Mouse (Mus musculus): Measurements from ENCODE around the gene St3gal4. TPM values are rescaled to one million over a fixed set of nuclear protein-coding genes. Genes with fewer than 3 reads are reported as not detected.
"Not testable (repeated sequence)": the region's sequence is repeated elsewhere in the genome, so short reads cannot be mapped to it uniquely, and the experiment has no call there.

St3gal4 gene
- polyA plus RNA-seq, 1 experiment from 2014 or later = 20.0 TPM

DNA sequence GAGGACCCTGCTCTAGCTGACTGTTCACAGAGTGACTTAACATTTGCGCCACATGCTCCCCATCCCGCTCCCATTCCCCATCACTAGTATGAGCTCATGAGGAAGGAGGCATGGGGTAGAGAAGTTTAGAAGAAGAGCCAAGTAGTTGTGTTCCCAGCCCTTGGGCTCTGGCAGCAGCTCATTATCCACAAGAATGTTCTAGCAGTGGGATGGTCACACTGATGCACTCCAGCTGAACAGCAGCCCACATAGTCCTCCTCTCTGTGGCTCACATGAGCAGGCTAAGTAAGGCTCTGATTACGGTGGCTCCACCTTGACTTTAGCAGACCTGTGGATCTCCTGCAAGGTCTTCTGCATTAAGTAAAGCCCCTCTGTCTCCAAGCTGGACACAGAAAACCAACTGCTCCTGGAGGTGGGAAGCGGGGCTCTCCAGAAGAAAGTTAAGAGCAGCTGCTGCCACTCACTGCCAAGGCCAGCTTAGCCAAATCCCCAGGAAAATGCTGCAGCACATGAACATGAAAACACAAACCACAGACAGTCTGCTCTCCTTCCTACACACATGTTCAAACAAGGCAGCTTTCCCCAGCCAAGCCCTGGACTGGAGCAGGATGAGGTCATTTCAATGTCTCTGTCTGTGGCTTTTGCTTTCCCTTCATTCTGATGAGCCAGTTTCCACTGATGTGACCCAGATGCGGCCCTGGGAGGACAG lies 37.1 kb upstream of the St3gal4 start:
- Histone ChIP-seq H3K9ac (replicated peaks; ENCODE audit: low read length) (no peak overlapping the region), H3K4me1 (ENCODE audit: insufficient read depth, low read length) (peaks cover 4% of the 10 kb centered on the region; the same call in 1 of the 2 replicates), H3K27me3 (ENCODE audit: insufficient read depth, low read length) (no peaks in the 10 kb centered on the region), H3K4me3 (ENCODE audit: low read length) (no peak overlapping the region), H3K4me2 (replicated peaks; ENCODE audit: low read depth, low read length) (no peak overlapping the region), H3K36me3 (ENCODE audit: insufficient read depth, low read length) (no peaks in the 10 kb centered on the region), H3K9me3 (ENCODE audit: low read length) (no peaks in the 10 kb centered on the region), H3K27ac (ENCODE audit: low read length) (no peak overlapping the region)
- peak; percentile 29; the same call in 1 of the 2 replicates for ATAC-seq (ENCODE audit: low FRiP score, low TSS enrichment)
- WGBS = 87% methylated on average over 5 of the region's 5 CpGs

DNA sequence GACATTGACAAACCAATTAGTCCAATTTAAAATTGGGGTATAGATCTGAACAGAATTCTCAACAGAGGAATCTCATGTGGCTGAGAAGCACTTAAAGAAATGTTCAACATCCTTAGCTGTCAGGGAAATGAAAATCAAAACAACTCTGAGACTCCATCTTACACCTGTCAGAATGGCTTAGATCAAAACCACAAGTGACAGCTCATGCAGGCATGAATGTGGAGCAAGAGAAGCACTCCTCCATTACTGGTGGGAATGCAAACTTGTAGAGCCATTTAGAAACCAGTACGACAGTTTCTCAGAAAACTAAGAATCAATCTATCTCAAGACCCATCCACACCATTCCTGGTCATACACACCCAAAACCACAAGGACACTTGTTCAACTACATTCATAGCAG lies 33.9 kb upstream of the St3gal4 start:
- Histone ChIP-seq H3K9me3 (ENCODE audit: low read length) (no peaks in the 10 kb centered on the region), H3K4me3 (ENCODE audit: low read length) (no peak overlapping the region), H3K4me2 (replicated peaks; ENCODE audit: low read depth, low read length) (no peak overlapping the region), H3K4me1 (ENCODE audit: insufficient read depth, low read length) (peaks cover 3% of the 10 kb centered on the region; the same call in 1 of the 2 replicates), H3K27ac (ENCODE audit: low read length) (no peak overlapping the region), H3K27me3 (ENCODE audit: insufficient read depth, low read length) (no peaks in the 10 kb centered on the region), H3K9ac (replicated peaks; ENCODE audit: low read length) (no peak overlapping the region), H3K36me3 (ENCODE audit: insufficient read depth, low read length) (no peaks in the 10 kb centered on the region)
- no peak for ATAC-seq (ENCODE audit: low FRiP score, low TSS enrichment)
- WGBS = 100% methylated on average over 1 of the region's 1 CpGs

DNA sequence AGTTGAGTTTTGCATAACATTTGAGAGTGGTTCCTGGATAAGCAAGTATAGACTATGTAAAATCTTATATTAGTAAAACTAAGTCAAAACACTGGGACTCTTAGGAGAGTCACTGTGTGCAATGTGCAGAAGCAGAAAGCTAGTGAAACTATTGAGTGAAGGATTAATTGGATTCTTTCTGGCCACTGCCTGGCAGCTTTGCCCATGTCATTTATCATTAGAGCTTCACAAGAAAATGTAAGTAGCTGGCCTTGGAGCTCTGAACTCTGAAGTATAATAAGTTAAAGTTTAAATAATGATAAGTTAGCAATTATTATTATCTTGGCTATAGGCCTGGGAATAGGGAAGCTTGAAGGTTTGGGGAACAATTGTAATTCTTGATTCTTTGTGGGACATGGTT lies 29.8 kb upstream of the St3gal4 start:
- not testable (repeated sequence) for ATAC-seq (ENCODE audit: low FRiP score, low TSS enrichment); H3K27ac ChIP-seq (ENCODE audit: low read length); H3K4me1 ChIP-seq (ENCODE audit: insufficient read depth, low read length); H3K9ac ChIP-seq (replicated peaks; ENCODE audit: low read length); H3K27me3 ChIP-seq (ENCODE audit: insufficient read depth, low read length); H3K4me3 ChIP-seq (ENCODE audit: low read length); H3K4me2 ChIP-seq (replicated peaks; ENCODE audit: low read depth, low read length); H3K9me3 ChIP-seq (ENCODE audit: low read length); H3K36me3 ChIP-seq (ENCODE audit: insufficient read depth, low read length)

DNA sequence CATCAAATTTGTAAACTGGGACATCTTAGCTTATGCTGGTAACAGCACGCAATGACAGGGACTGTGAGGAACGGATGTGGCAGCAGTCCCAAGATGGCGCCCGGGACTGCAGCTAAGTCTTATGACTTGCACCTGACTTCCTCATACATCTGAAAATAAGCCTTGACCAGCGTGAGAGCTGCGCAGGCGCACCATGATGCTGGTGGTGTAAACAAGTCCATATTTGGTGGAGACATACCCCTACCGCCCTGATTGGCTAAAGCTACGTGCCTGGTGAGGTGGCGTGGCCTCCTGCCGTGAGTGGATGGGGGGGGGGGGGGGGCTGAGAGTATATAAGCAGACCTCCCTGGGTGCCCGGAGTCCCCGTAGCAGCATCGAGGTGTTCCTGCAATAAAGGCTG lies 28.2 kb upstream of the St3gal4 start:
- ATAC-seq (ENCODE audit: low FRiP score, low TSS enrichment); H3K9ac ChIP-seq (replicated peaks; ENCODE audit: low read length); H3K9me3 ChIP-seq (ENCODE audit: low read length): not testable (repeated sequence)

DNA sequence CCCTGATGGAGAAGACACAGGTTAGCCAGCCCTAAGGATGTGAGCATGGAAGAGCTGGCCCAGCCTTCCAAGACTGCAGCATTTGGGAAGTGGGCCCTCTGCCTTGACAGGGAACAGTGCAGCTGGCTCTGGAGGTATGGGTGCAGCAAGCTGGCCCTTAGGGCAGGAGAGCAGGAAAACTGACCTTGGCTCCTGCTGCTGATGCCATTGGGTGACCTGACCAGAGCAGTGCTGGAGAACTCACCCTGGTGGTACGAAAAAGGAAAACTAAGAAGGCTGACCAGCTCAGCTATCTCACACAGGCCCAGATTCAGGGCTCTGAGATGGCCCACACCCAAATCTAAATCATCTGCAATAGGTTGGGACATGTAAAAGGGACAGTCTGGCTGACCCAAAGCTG lies 26.8 kb upstream of the St3gal4 start:
- ATAC-seq (ENCODE audit: low FRiP score, low TSS enrichment) = no peak; the same call in 1 of the 2 replicates
- H3K27me3 ChIP-seq (ENCODE audit: insufficient read depth, low read length) = no peaks in the 10 kb centered on the region

More for the DNA sequence above, 28.2 kb upstream of the St3gal4 start:
- not testable (repeated sequence) for H3K27ac ChIP-seq (ENCODE audit: low read length); H3K36me3 ChIP-seq (ENCODE audit: insufficient read depth, low read length); H3K27me3 ChIP-seq (ENCODE audit: insufficient read depth, low read length); H3K4me3 ChIP-seq (ENCODE audit: low read length); H3K4me2 ChIP-seq (replicated peaks; ENCODE audit: low read depth, low read length); H3K4me1 ChIP-seq (ENCODE audit: insufficient read depth, low read length)
- 96% methylated on average over 14 of the region's 14 CpGs for WGBS

DNA sequence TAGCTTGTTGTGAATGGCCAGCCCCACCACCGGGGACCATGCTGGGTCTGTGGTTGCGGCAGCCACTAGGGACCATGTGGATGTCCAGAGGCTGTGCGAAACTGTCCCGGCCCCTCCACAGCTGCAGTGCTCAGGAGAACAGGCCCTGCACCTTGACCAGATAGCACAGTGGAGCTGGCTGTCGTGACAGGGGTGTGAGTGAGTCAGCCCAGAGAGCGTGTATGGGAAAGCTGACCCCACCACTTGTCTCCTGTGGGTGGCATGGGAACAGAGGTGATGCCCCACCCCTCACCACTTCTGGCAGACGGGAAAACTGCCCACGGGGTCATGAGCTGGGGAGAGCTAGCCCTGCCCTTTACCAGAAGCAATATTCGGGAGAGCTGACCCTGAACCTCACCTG lies 26.1 kb upstream of the St3gal4 start:
- H3K9me3 ChIP-seq (ENCODE audit: low read length) = no peaks in the 10 kb centered on the region
- H3K36me3 ChIP-seq (ENCODE audit: insufficient read depth, low read length) = 0 out of 2 replicates have a peak, but pooled peaks cover 3% of the 10 kb centered on the region
- no peak overlapping the region for H3K27ac ChIP-seq (ENCODE audit: low read length)
- 79% methylated on average over 9 of the region's 9 CpGs for WGBS
- 0 out of 2 replicates have a peak, but pooled peaks cover 2% of the 10 kb centered on the region for H3K4me1 ChIP-seq (ENCODE audit: insufficient read depth, low read length)
- H3K4me3 ChIP-seq (ENCODE audit: low read length) = no peak overlapping the region
- H3K9ac ChIP-seq (replicated peaks; ENCODE audit: low read length) = no peak overlapping the region
- H3K4me2 ChIP-seq (replicated peaks; ENCODE audit: low read depth, low read length) = no peak overlapping the region
- peak; percentile 57 for ATAC-seq (ENCODE audit: low FRiP score, low TSS enrichment)
- H3K27me3 ChIP-seq (ENCODE audit: insufficient read depth, low read length) = no peaks in the 10 kb centered on the region

More for the DNA sequence above, 26.8 kb upstream of the St3gal4 start:
- H3K4me3 ChIP-seq (ENCODE audit: low read length) = no peak overlapping the region
- WGBS = 86% methylated on average over 1 of the region's 1 CpGs
- H3K36me3 ChIP-seq (ENCODE audit: insufficient read depth, low read length) = 0 out of 2 replicates have a peak, but pooled peaks cover 3% of the 10 kb centered on the region
- H3K4me1 ChIP-seq (ENCODE audit: insufficient read depth, low read length) = 0 out of 2 replicates have a peak, but pooled peaks cover 2% of the 10 kb centered on the region
- H3K4me2 ChIP-seq (replicated peaks; ENCODE audit: low read depth, low read length) = no peak overlapping the region
- no peaks in the 10 kb centered on the region for H3K9me3 ChIP-seq (ENCODE audit: low read length)
- no peak overlapping the region for H3K27ac ChIP-seq (ENCODE audit: low read length)
- H3K9ac ChIP-seq (replicated peaks; ENCODE audit: low read length) = no peak overlapping the region

DNA sequence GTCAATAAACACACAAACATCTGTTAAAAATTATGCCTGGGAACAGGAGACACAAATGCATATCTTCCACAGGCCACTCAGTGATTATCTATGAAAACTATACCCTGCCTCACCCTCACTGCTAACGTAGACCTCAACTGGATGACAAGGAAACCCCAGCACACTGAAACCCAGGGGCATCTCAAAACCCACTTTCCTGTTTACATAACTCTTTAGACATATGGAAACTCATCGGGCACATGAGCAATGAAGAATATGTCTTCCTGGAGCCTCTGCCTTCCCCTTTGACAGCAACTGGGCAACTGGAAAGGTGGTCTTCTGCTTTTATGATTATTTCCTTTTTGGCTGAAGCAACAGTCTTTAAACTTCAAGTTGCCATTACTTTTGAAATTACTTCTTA lies 23.2 kb upstream of the St3gal4 start:
- Histone ChIP-seq H3K27me3 (ENCODE audit: insufficient read depth, low read length) (no peaks in the 10 kb centered on the region), H3K9ac (replicated peaks; ENCODE audit: low read length) (no peak overlapping the region), H3K27ac (ENCODE audit: low read length) (no peak overlapping the region), H3K4me3 (ENCODE audit: low read length) (no peak overlapping the region), H3K9me3 (ENCODE audit: low read length) (no peaks in the 10 kb centered on the region), H3K4me1 (ENCODE audit: insufficient read depth, low read length) (no peaks in the 10 kb centered on the region), H3K4me2 (replicated peaks; ENCODE audit: low read depth, low read length) (no peak overlapping the region), H3K36me3 (ENCODE audit: insufficient read depth, low read length) (0 out of 2 replicates have a peak, but pooled peaks cover 3% of the 10 kb centered on the region)
- no peak for ATAC-seq (ENCODE audit: low FRiP score, low TSS enrichment)
- WGBS = 76% methylated on average over 2 of the region's 2 CpGs

DNA sequence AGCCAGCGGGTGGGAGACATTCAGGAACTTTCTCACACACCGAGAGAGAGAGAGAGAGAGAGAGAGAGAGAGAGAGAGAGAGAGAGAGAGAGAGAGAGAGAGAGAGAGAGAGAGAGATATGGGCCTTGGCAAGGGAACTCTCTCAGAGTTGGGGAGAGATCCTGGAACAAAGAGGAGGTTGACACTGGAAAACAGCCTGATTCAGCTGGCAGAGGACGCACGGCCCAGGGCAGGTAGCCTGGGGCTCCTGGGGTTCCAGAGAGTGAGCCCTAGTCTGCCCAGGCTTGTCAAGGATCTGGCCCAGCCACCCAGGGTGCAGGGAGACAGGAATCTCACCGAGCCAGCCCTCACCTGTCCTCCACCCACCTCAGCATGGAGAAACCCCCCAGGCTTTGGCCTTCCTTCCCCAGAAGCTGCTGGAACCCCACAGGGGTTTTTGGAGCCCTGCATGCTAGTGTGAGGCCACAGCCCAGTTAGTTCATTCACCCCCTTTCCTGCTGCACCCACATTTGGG lies 20.2 kb upstream of the St3gal4 start:
- H3K9ac ChIP-seq (replicated peaks; ENCODE audit: low read length) = no peak overlapping the region
- H3K36me3 ChIP-seq (ENCODE audit: insufficient read depth, low read length) = peaks cover 3% of the 10 kb centered on the region; the same call in 1 of the 2 replicates
- no peaks in the 10 kb centered on the region for H3K9me3 ChIP-seq (ENCODE audit: low read length)
- H3K4me2 ChIP-seq (replicated peaks; ENCODE audit: low read depth, low read length) = no peak overlapping the region
- no peak for ATAC-seq (ENCODE audit: low FRiP score, low TSS enrichment)
- H3K4me3 ChIP-seq (ENCODE audit: low read length) = no peak overlapping the region
- WGBS = 79% methylated on average over 5 of the region's 5 CpGs
- no peaks in the 10 kb centered on the region for H3K4me1 ChIP-seq (ENCODE audit: insufficient read depth, low read length)
- no peaks in the 10 kb centered on the region for H3K27me3 ChIP-seq (ENCODE audit: insufficient read depth, low read length)
- no peak overlapping the region for H3K27ac ChIP-seq (ENCODE audit: low read length)

DNA sequence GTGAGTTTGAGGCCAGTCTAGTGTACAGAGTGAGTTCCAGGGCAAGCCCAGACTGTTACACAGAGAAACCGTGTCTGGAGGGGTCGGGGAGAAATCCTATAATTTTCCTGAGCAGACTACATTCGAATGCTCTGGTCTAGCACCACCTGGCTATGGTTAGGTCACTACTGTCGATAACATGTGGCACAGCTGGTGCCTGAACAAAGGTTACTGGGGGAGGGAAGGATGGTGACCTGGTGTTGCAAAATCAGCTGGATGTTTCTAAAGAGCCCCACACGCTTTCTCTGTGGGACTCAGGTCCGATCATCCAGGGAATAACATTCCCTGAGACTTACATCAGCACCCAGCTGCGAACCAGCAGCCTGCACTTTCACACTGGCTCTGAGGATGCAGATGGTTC lies 19.0 kb upstream of the St3gal4 start:
- no peak overlapping the region for H3K4me3 ChIP-seq (ENCODE audit: low read length)
- H3K36me3 ChIP-seq (ENCODE audit: insufficient read depth, low read length) = peaks cover 3% of the 10 kb centered on the region; the same call in 1 of the 2 replicates
- H3K4me2 ChIP-seq (replicated peaks; ENCODE audit: low read depth, low read length) = no peak overlapping the region
- no peak overlapping the region for H3K27ac ChIP-seq (ENCODE audit: low read length)
- no peak for ATAC-seq (ENCODE audit: low FRiP score, low TSS enrichment)
- no peaks in the 10 kb centered on the region for H3K4me1 ChIP-seq (ENCODE audit: insufficient read depth, low read length)
- no peaks in the 10 kb centered on the region for H3K27me3 ChIP-seq (ENCODE audit: insufficient read depth, low read length)
- no peak overlapping the region for H3K9ac ChIP-seq (replicated peaks; ENCODE audit: low read length)
- WGBS = 62% methylated on average over 7 of the region's 7 CpGs
- no peaks in the 10 kb centered on the region for H3K9me3 ChIP-seq (ENCODE audit: low read length)

DNA sequence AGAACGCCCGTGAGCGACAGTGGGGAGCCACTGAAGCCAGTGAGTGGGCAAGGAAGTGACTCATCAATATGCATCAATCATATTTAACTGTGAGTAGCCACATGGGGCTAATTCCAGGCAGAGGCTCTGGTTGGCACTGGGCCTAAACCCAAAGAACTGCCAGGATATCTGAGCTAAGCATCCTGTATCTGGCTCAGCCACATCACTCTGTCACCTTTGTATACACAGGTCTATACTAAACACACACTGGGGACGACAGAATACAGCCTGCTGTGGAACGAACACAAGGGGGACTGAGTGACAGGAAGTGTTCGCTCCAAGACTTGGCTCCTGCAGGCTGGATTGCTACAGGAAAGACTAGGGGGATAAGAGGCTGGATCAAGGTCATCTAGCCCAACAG lies 16.5 kb upstream of the St3gal4 start:
- no peaks in the 10 kb centered on the region for H3K27me3 ChIP-seq (ENCODE audit: insufficient read depth, low read length)
- H3K4me3 ChIP-seq (ENCODE audit: low read length) = no peak overlapping the region
- no peaks in the 10 kb centered on the region; the same call in 1 of the 2 replicates for H3K36me3 ChIP-seq (ENCODE audit: insufficient read depth, low read length)
- no peak overlapping the region for H3K27ac ChIP-seq (ENCODE audit: low read length)
- H3K9me3 ChIP-seq (ENCODE audit: low read length) = no peaks in the 10 kb centered on the region
- WGBS = 70% methylated on average over 6 of the region's 6 CpGs
- H3K4me1 ChIP-seq (ENCODE audit: insufficient read depth, low read length) = no peaks in the 10 kb centered on the region; the same call in 1 of the 2 replicates
- H3K9ac ChIP-seq (replicated peaks; ENCODE audit: low read length) = no peak overlapping the region
- no peak overlapping the region for H3K4me2 ChIP-seq (replicated peaks; ENCODE audit: low read depth, low read length)
- no peak for ATAC-seq (ENCODE audit: low FRiP score, low TSS enrichment)

Data from kidney, embryonic 16.5 days (tissue).